Comparison of ENCODE assay signal across 8 mouse cellular contexts in the genomic region with DNA sequence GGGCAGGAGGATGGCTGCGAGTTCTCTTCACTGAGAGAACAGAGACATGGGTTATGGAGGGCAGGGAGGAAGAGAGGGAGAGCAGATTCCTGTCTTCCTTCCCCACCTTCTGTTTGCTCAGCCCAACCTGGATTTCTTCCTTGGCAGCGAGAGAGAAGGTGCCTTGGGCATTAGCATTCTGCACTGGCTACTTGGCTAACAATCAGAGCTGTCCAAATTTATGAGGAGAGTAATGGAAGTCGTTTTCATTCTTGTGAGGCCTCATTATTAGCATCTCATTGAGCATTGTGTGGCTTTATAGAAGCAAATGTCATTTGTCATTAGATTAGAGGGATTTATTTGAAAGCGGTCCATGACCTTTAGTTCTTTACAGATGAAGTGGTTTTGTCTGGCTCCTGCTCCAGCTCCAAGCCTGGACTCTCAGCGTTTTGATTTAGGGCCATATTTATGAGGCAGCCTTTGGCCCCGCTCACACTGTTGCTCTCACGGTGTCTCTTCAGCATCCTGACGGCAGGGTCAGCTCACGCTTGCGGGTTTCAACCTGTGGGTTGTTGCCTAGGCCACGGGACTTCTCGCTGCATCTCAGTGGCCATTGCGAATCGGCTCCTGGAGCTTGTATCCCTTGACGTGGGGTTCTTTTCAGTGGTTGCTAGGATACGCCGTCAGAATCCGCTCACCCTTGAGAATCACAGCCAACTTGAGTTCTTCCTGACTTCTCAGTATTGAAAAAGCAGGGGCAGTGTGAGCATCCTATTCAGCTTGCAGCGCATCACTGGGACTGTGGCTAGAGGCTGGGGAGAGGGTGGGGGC. TPM values are rescaled to one million over a fixed set of nuclear protein-coding genes. Genes with fewer than 3 reads are reported as not detected.
A peak's percentile ranks its signal among the peaks of the same experiment; 100 is the strongest.
DNase-seq lines count a peak whose midpoint lies in the region; ATAC-seq lines count a peak whose summit lies in the region.

No protein-coding gene starts in this region.

- H3K9me3 ChIP-seq in hindbrain, embryonic 14.5 days (ENCODE audit: control insufficient read depth, low read length): no peaks in the 10 kb centered on the region
- H3K9me3 ChIP-seq in midbrain, embryonic 12.5 days: no peaks in the 10 kb centered on the region; the same call in 1 of the 2 replicates
- H3K9me3 ChIP-seq in kidney, embryonic 16.5 days (ENCODE audit: low read length): no peaks in the 10 kb centered on the region
- no peaks in the 10 kb centered on the region for H3K9me3 ChIP-seq in liver, embryonic 11.5 days (ENCODE audit: control insufficient read depth, low read length)

- ATAC-seq in hindbrain, embryonic 14.5 days (ENCODE audit: low FRiP score): peak; percentile 89
- ATAC-seq in midbrain, embryonic 12.5 days (ENCODE audit: low FRiP score, low read depth): peak; percentile 90
- no peak for ATAC-seq in kidney, embryonic 16.5 days (ENCODE audit: low FRiP score, low TSS enrichment)
- ATAC-seq in liver, embryonic 11.5 days (replicated peaks; ENCODE audit: low FRiP score): no peak

- H3K36me3 ChIP-seq in hindbrain, embryonic 14.5 days (replicated peaks; ENCODE audit: control insufficient read depth, insufficient read depth): no peaks in the 10 kb centered on the region
- no peaks in the 10 kb centered on the region for H3K36me3 ChIP-seq in midbrain, embryonic 12.5 days
- H3K36me3 ChIP-seq in kidney, embryonic 16.5 days (ENCODE audit: insufficient read depth, low read length): no peaks in the 10 kb centered on the region
- H3K36me3 ChIP-seq in liver, embryonic 11.5 days (ENCODE audit: control insufficient read depth, insufficient read depth, low read length): no peaks in the 10 kb centered on the region

- H3K27ac ChIP-seq in hindbrain, embryonic 14.5 days: peak overlapping the region; percentile 68
- H3K27ac ChIP-seq in midbrain, embryonic 12.5 days (replicated peaks): peak overlapping the region; percentile 74
- H3K27ac ChIP-seq in kidney, embryonic 16.5 days (ENCODE audit: low read length): no peak overlapping the region
- no peak overlapping the region for H3K27ac ChIP-seq in liver, embryonic 11.5 days (ENCODE audit: low read depth, low read length)

- H3K4me1 ChIP-seq in hindbrain, embryonic 14.5 days (replicated peaks; ENCODE audit: control insufficient read depth, insufficient read depth, low read length): peaks cover 16% of the 10 kb centered on the region
- H3K4me1 ChIP-seq in midbrain, embryonic 12.5 days: peaks cover 15% of the 10 kb centered on the region
- 0 out of 2 replicates have a peak, but pooled peaks cover 4% of the 10 kb centered on the region for H3K4me1 ChIP-seq in kidney, embryonic 16.5 days (ENCODE audit: insufficient read depth, low read length)
- no peaks in the 10 kb centered on the region for H3K4me1 ChIP-seq in liver, embryonic 11.5 days (replicated peaks; ENCODE audit: control insufficient read depth, insufficient read depth, low read length)

- H3K9ac ChIP-seq in hindbrain, embryonic 14.5 days: no peak overlapping the region
- no peak overlapping the region for H3K9ac ChIP-seq in midbrain, embryonic 12.5 days (replicated peaks)
- H3K9ac ChIP-seq in kidney, embryonic 16.5 days (replicated peaks; ENCODE audit: low read length): no peak overlapping the region
- H3K9ac ChIP-seq in liver, embryonic 11.5 days (ENCODE audit: low read depth, low read length): no peak overlapping the region

- H3K4me2 ChIP-seq in hindbrain, embryonic 14.5 days (replicated peaks): peak overlapping the region; percentile 30
- peak overlapping the region; percentile 45 for H3K4me2 ChIP-seq in midbrain, embryonic 12.5 days (replicated peaks)
- no peak overlapping the region for H3K4me2 ChIP-seq in kidney, embryonic 16.5 days (replicated peaks; ENCODE audit: low read depth, low read length)
- H3K4me2 ChIP-seq in liver, embryonic 11.5 days: no peak overlapping the region

- no peak overlapping the region for H3K4me3 ChIP-seq in hindbrain, embryonic 14.5 days (replicated peaks; ENCODE audit: low read length)
- H3K4me3 ChIP-seq in midbrain, embryonic 12.5 days: peak overlapping the region; percentile 9; the same call in 1 of the 2 replicates
- H3K4me3 ChIP-seq in kidney, embryonic 16.5 days (ENCODE audit: low read length): no peak overlapping the region
- H3K4me3 ChIP-seq in liver, embryonic 11.5 days (ENCODE audit: low read depth, low read length): no peak overlapping the region

- DNase-seq in adrenal gland, postnatal 10 days: peak; percentile 19
- DNase-seq in embryo, embryonic 10.5 days (ENCODE audit: low spot score): peak; percentile 89
- peak; percentile 80 for DNase-seq in hindbrain, embryonic 14.5 days (ENCODE audit: low spot score)
- no peak for DNase-seq in urinary bladder, postnatal 25 days (ENCODE audit: low spot score)
- DNase-seq in lung, adult 18-20 months: no peak
- DNase-seq in liver, embryonic 11.5 days (ENCODE audit: low spot score): no peak

- whole genome bisulfite sequencing in hindbrain, embryonic 14.5 days: 11% methylated on average over 19 of the region's 19 CpGs
- WGBS in midbrain, embryonic 12.5 days: 14% methylated on average over 19 of the region's 19 CpGs
- 49% methylated on average over 19 of the region's 19 CpGs for WGBS in kidney, embryonic 16.5 days
- WGBS in liver, embryonic 11.5 days: 74% methylated on average over 19 of the region's 19 CpGs

- H3K27me3 ChIP-seq in hindbrain, embryonic 14.5 days (ENCODE audit: control insufficient read depth, insufficient read depth, low read length): no peaks in the 10 kb centered on the region
- H3K27me3 ChIP-seq in midbrain, embryonic 12.5 days: 0 out of 2 replicates have a peak, but pooled peaks cover 4% of the 10 kb centered on the region
- H3K27me3 ChIP-seq in kidney, embryonic 16.5 days (ENCODE audit: insufficient read depth, low read length): no peaks in the 10 kb centered on the region
- H3K27me3 ChIP-seq in liver, embryonic 11.5 days (replicated peaks; ENCODE audit: control insufficient read depth, insufficient read depth, low read length): no peaks in the 10 kb centered on the region

RNA-seq across cellular contexts. Expression of a gene that starts 31.9 kb away (rescaled TPM):
- total RNA-seq in adrenal gland, postnatal 10 days (2021): 100 to 1,000 TPM; 485 to 536 TPM
- 424 and 441 TPM in 2 replicates for polyA plus RNA-seq in hindbrain, embryonic 14.5 days (2014; fragmentation: Nextera tagmentation; extraction: Ambion mirVana)
- 429 and 433 TPM in 2 replicates for polyA plus RNA-seq in midbrain, embryonic 12.5 days (2016; fragmentation: Nextera tagmentation; extraction: Ambion mirVana)
- 389 and 424 TPM in 2 replicates for polyA plus RNA-seq in kidney, embryonic 16.5 days (2015; fragmentation: Nextera tagmentation; extraction: Ambion mirVana)
- polyA plus RNA-seq in liver, embryonic 11.5 days (2014; fragmentation: Nextera tagmentation; extraction: Ambion mirVana): 419 and 432 TPM in 2 replicates

Comparison
In these comparisons a context has a peak if more than half of its experiments do, and no peak if none do; other contexts are left out.
1. DNase-seq: peak in adrenal gland, postnatal 10 days (single experiment), embryo, embryonic 10.5 days (single experiment) and hindbrain, embryonic 14.5 days (single experiment); none in urinary bladder, postnatal 25 days (single experiment), lung, adult 18-20 months (0 of 2) and liver, embryonic 11.5 days (single experiment).
2. ATAC-seq: peak in hindbrain, embryonic 14.5 days (single experiment) and midbrain, embryonic 12.5 days (single experiment); none in kidney, embryonic 16.5 days (single experiment) and liver, embryonic 11.5 days (single experiment).
3. H3K27ac ChIP-seq: peak in hindbrain, embryonic 14.5 days (single experiment) and midbrain, embryonic 12.5 days (single experiment); none in kidney, embryonic 16.5 days (single experiment) and liver, embryonic 11.5 days (single experiment).
4. H3K4me2 ChIP-seq: peak in hindbrain, embryonic 14.5 days (single experiment) and midbrain, embryonic 12.5 days (single experiment); none in kidney, embryonic 16.5 days (single experiment) and liver, embryonic 11.5 days (single experiment).